Mouse (Mus musculus) hindbrain, postnatal 0 days (tissue): ENCODE results near the gene Arpc3. TPM values are rescaled to one million over a fixed set of nuclear protein-coding genes. Genes with fewer than 3 reads are reported as not detected.
A peak's percentile ranks its signal among the peaks of the same experiment; 100 is the strongest.

Source experiments
- ATAC-seq: fragments of 200-750 bp; cut with Nextera tagmentation; 2 replicates; pipeline ENCODE4 v1.8.0; 2017; ENCODE audit warnings: mild to moderate bottlenecking, moderate TSS enrichment, moderate library complexity
- DNase-seq: peaks from one replicate; pipeline ENCODE4 v3.0.0-alpha.2; 2015; ENCODE audit warnings: low spot score
- H3K27ac ChIP-seq: fragments of 300-500 bp; sonication (generic); 2 replicates; pipeline ENCODE4 v1.5.1; 2014; ENCODE audit warnings: mild to moderate bottlenecking
- H3K27me3 ChIP-seq: fragments of 300-500 bp; sonication (generic); 2 replicates; pipeline ENCODE4 v1.6.1; 2014; ENCODE audit warnings: low read length, mixed read lengths; ENCODE audit not compliant: insufficient read depth
- H3K36me3 ChIP-seq: fragments of 300-500 bp; sonication (generic); 2 replicates; pipeline ENCODE4 v1.6.1; 2014; ENCODE audit warnings: low read length, mixed read lengths; ENCODE audit not compliant: insufficient read depth
- H3K4me1 ChIP-seq: fragments of 300-500 bp; sonication (generic); 2 replicates; pipeline ENCODE4 v1.6.1; 2014; ENCODE audit warnings: antibody characterized with exemption, low read length, mixed read lengths; ENCODE audit not compliant: insufficient read depth
- H3K4me2 ChIP-seq: fragments of 300-500 bp; sonication (generic); 2 replicates; pipeline ENCODE4 v1.6.1; 2014; ENCODE audit warnings: low read depth, mild to moderate bottlenecking, low read length, moderate library complexity, mixed read lengths
- H3K4me3 ChIP-seq: fragments of 300-500 bp; sonication (generic); 2 replicates; pipeline ENCODE4 v1.5.1; 2014; ENCODE audit warnings: low read length
- H3K9ac ChIP-seq: fragments of 300-500 bp; sonication (generic); replicated peaks from 2 replicates; pipeline ENCODE4 v1.6.1; 2014; ENCODE audit warnings: mild to moderate bottlenecking, low read length, moderate library complexity, mixed read lengths
- H3K9me3 ChIP-seq: fragments of 300-500 bp; sonication (generic); 2 replicates; pipeline ENCODE4 v1.6.1; 2016; ENCODE audit warnings: low read length, mixed read lengths
- CTCF ChIP-seq: IDR thresholded peaks from 2 replicates; pipeline ENCODE4 v1.5.1; 2016; ENCODE audit warnings: antibody characterized with exemption, control low read depth, low read depth
- WGBS: fragments of 180-500 bp; shearing (Covaris S2); extraction: QIAGEN DNeasy Blood & Tissue Kit; methylation state at CpG from one replicate; pipeline ENCODE4 v1.1.7; 2014; 5-methylcytosine and 5-hydroxymethylcytosine counted together
- polyA plus RNA-seq: library from polyadenylated mRNA; unstranded; fragments of >200 nt; fragmentation: Nextera tagmentation; extraction: Ambion mirVana; gene quantifications from 2 replicates; pipeline ENCODE4 v1.2.1, GENCODE M21; 2015
- total RNA-seq: library from RNA; depleted of rRNA; stranded (reverse); fragments of >200 nt; gene quantifications from 2 replicates; pipeline ENCODE4 v1.2.3, GENCODE M21; 2014; rRNA removed

Arpc3 gene
- total RNA-seq (141 and 163 TPM in 2 replicates), polyA plus RNA-seq (133 and 144 TPM in 2 replicates)

DNA sequence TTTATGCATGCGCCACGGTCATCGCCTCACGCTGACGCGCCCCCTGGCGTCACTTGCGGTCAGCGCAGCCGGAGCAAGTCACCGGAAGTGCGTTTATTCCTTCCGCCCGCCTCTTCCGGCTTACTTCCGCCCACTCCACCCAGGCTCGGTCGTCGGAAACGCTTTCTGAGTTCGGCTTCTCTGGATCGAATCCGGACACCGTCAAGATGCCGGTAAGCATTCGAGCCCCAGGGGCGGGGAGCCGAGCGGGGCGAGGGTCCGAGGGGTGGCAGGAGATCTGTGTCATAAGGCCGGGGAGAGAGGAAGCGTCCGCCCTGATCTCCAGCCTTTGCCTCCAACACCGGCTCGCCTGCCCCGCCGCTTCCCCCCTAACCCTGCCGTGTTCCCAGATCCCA, at the start of gene Arpc3:
Gene Arpc3 (plus strand): TSS at position 93 of the 395 bp plus-strand sequence.
- under 1% methylated on average over 39 of the region's 39 CpGs for WGBS

DNA sequence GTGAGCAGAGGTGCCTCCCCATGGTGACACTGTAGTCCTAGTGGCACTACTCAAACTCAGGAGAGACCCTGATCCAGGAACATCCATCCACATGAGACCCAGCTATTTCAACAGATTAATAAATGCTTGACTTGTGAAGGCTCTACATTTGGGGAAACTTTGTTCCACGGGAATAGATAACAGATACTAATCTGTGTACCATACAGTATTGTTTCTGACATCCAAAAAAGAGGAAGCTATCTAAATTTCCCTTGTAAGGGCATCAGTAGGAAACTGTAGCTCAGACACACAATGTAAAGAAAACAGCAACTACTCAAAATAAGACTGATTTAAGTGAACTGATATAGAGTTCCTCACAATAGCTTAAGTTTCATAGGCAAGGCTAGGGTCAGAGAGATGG, 48.8 kb upstream of the Arpc3 start:
- TF ChIP-seq CTCF: no peak

More for the DNA sequence above, at the start of gene Arpc3:
- TF ChIP-seq CTCF: peak; percentile 91
- peaks cover under 1% of the 10 kb centered on the region; the same call in 1 of the 2 replicates for H3K36me3 ChIP-seq
- peak within 1 kb of the TSS; percentile 81 for H3K9ac ChIP-seq
- H3K27ac ChIP-seq: peak within 1 kb of the TSS; percentile 70; the same call in 1 of the 2 replicates
- H3K4me3 ChIP-seq: peak within 1 kb of the TSS; percentile 91
- DNase-seq (peak; percentile 96), ATAC-seq (peak; percentile 88)
- no peaks in the 10 kb centered on the region for H3K9me3 ChIP-seq
- H3K4me1 ChIP-seq: no peaks in the 10 kb centered on the region
- no peaks in the 10 kb centered on the region for H3K27me3 ChIP-seq
- peak within 1 kb of the TSS; percentile 78 for H3K4me2 ChIP-seq

DNA sequence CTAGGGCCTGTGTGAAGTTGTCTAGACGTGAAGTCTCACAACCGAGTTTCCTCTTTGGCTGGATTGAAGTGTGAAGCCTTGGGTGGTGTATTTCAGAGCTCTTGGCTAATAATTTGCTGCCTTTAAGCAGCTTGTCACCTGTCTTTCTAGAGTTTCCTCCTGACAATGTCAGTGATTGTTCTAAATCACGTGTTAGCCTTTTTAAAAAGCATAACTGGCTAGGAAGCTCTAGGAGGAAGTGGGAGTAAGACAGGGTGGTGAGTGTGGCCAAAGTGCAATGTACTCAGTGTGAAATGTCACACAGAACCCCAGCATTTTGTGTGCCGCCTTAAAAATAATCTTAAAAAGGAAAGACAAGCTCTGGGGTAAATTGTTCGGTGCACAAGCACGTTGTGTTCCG, 47.9 kb upstream of the Arpc3 start:
- H3K27me3 ChIP-seq: no peaks in the 10 kb centered on the region
- ATAC-seq (no peak), DNase-seq (no peak)
- no peaks in the 10 kb centered on the region for H3K36me3 ChIP-seq
- no peak overlapping the region for H3K9ac ChIP-seq
- H3K4me3 ChIP-seq: no peak overlapping the region
- TF ChIP-seq CTCF: no peak
- no peak overlapping the region for H3K4me2 ChIP-seq
- no peaks in the 10 kb centered on the region for H3K9me3 ChIP-seq
- no peak overlapping the region for H3K27ac ChIP-seq
- WGBS: 51% methylated on average over 7 of the region's 7 CpGs
- H3K4me1 ChIP-seq: no peaks in the 10 kb centered on the region

More for the DNA sequence above, 48.8 kb upstream of the Arpc3 start:
- DNase-seq (no peak), ATAC-seq (no peak)
- Histone ChIP-seq H3K4me1 (no peaks in the 10 kb centered on the region), H3K9ac (no peak overlapping the region), H3K27me3 (no peaks in the 10 kb centered on the region), H3K27ac (no peak overlapping the region), H3K9me3 (no peaks in the 10 kb centered on the region), H3K36me3 (no peaks in the 10 kb centered on the region), H3K4me2 (no peak overlapping the region), H3K4me3 (no peak overlapping the region)
- WGBS: 71% methylated on average over 1 of the region's 1 CpGs

DNA sequence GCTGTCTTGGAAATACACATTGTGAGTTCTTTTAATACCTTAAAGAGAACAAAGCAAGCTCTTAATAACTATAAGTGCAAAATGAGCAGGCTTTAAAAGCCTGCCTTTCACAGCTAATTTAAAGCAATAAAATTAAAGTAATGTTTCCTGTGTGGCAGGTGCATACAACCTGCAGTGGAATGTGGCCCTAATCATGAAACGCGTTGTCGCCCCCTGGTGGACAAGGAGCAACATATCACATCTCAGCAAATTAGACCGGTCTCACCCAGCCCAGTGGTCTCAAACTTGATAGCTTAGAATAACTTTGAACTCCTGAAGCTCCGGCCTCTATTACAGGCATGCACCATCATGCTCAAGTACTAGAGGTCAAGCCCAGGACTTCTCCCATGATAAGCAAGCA, 47.4 kb upstream of the Arpc3 start:
- 0 out of 2 replicates have a peak, but pooled peaks have one; percentile 53 for ATAC-seq
- peak; percentile 93 for TF ChIP-seq CTCF
- peak; percentile 88 for DNase-seq
- no peak overlapping the region for H3K27ac ChIP-seq
- H3K4me3 ChIP-seq: no peak overlapping the region
- no peaks in the 10 kb centered on the region for H3K36me3 ChIP-seq
- no peak overlapping the region for H3K9ac ChIP-seq
- H3K27me3 ChIP-seq: no peaks in the 10 kb centered on the region
- H3K9me3 ChIP-seq: no peaks in the 10 kb centered on the region
- no peaks in the 10 kb centered on the region for H3K4me1 ChIP-seq
- H3K4me2 ChIP-seq: no peak overlapping the region
- WGBS: 7% methylated on average over 5 of the region's 5 CpGs

DNA sequence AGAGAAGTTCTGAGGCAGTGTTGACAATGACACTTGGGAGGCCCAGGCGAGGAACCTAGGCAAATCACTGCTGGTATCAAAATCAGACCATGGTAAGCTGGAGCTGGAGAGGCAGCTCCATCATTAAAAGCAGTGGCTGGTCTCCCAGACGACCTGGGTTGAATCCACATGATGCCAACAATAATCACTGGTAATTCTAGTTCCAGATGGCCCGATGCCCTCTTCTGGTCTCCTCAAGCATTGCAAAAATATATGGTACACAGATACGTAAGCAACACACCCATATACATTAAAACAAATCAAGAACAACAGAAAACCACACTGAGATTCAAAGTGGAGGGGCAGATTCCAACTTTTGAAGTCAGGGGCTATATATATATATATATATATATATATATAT, 45.9 kb upstream of the Arpc3 start:
- ATAC-seq: no peak
- Histone ChIP-seq H3K4me3 (no peak overlapping the region), H3K9me3 (no peaks in the 10 kb centered on the region), H3K27ac (no peak overlapping the region), H3K36me3 (no peaks in the 10 kb centered on the region), H3K4me2 (no peak overlapping the region), H3K4me1 (no peaks in the 10 kb centered on the region), H3K27me3 (no peaks in the 10 kb centered on the region), H3K9ac (no peak overlapping the region)
- whole genome bisulfite sequencing: 83% methylated on average over 4 of the region's 4 CpGs
- TF ChIP-seq CTCF: peak; percentile 23
- no peak for DNase-seq

GRCm38 (mm10) chr5:122353807-122354491, 37.7 kb upstream of the Arpc3 start, which contains the start of the genes Rad9b and Vps29:
Gene Rad9b (minus strand): TSS chr5:122354233.
Gene Vps29 (plus strand): TSS chr5:122354369.
- Histone ChIP-seq H3K27me3 (no peaks in the 10 kb centered on the region), H3K4me1 (peaks cover 4% of the 10 kb centered on the region), H3K9ac (peak within 1 kb of the TSS; percentile 81), H3K4me3 (peak within 1 kb of the TSS; percentile 69), H3K36me3 (no peaks in the 10 kb centered on the region), H3K27ac (peak within 1 kb of the TSS; percentile 88), H3K4me2 (peak within 1 kb of the TSS; percentile 73), H3K9me3 (no peaks in the 10 kb centered on the region)
- TF ChIP-seq CTCF: no peak
- DNase-seq (peak; percentile 100), ATAC-seq (peak; percentile 94)
- 2% methylated on average over 51 of the region's 51 CpGs for WGBS

- Histone ChIP-seq H3K4me2 (peak overlapping the region; percentile 64), H3K36me3 (no peaks in the 10 kb centered on the region), H3K27ac (peak overlapping the region; percentile 78), H3K27me3 (no peaks in the 10 kb centered on the region), H3K9ac (peak overlapping the region; percentile 81), H3K4me3 (peak overlapping the region; percentile 69), H3K9me3 (no peaks in the 10 kb centered on the region), H3K4me1 (peaks cover 4% of the 10 kb centered on the region)
- no peak for TF ChIP-seq CTCF
- ATAC-seq (peak; percentile 83), DNase-seq (no peak)
- under 1% methylated on average over 34 of the region's 57 CpGs for WGBS
These were observed 37.1 kb upstream of the Arpc3 start for GRCm38 (mm10) chr5:122354492-122355067.
